Mouse (Mus musculus) forebrain, embryonic 11.5 days (tissue): ENCODE measurements around the gene D630023F18Rik. TPM values are rescaled to one million over a fixed set of nuclear protein-coding genes. Genes with fewer than 3 reads are reported as not detected.

Experiments
- ATAC-seq: fragments of 200-750 bp; cut with Nextera tagmentation; replicated peaks from 2 replicates; pipeline ENCODE4 v1.8.0; 2017; ENCODE audit warnings: moderate TSS enrichment; ENCODE audit not compliant: low FRiP score
- DNase-seq: peaks from one replicate; pipeline ENCODE4 v3.0.0-alpha.2; 2017; ENCODE audit warnings: low spot score
- H3K27ac ChIP-seq: fragments of 300-500 bp; sonication (generic); 2 replicates; pipeline ENCODE4 v1.5.1; 2014; ENCODE audit warnings: low read depth, low read length
- H3K27me3 ChIP-seq: fragments of 300-500 bp; sonication (generic); 2 replicates; pipeline ENCODE4 v1.6.1; 2014; ENCODE audit warnings: mild to moderate bottlenecking, low read length, mixed read lengths; ENCODE audit not compliant: control insufficient read depth, insufficient read depth
- H3K36me3 ChIP-seq: fragments of 300-500 bp; sonication (generic); 2 replicates; pipeline ENCODE4 v1.6.1; 2014; ENCODE audit warnings: mild to moderate bottlenecking, low read length, moderate library complexity, mixed read lengths; ENCODE audit not compliant: control insufficient read depth, insufficient read depth
- H3K4me1 ChIP-seq: fragments of 300-500 bp; sonication (generic); replicated peaks from 2 replicates; pipeline ENCODE4 v1.6.1; 2014; ENCODE audit warnings: low read length, mixed read lengths; ENCODE audit not compliant: control insufficient read depth, insufficient read depth
- H3K4me2 ChIP-seq: fragments of 300-500 bp; sonication (generic); 2 replicates; pipeline ENCODE4 v1.6.1; 2014; ENCODE audit warnings: low read depth, mild to moderate bottlenecking, low read length, moderate library complexity, mixed read lengths; ENCODE audit not compliant: severe bottlenecking
- H3K4me3 ChIP-seq: fragments of 300-500 bp; sonication (generic); 2 replicates; pipeline ENCODE4 v1.5.1; 2014; ENCODE audit warnings: low read depth, low read length
- H3K9ac ChIP-seq: fragments of 300-500 bp; sonication (generic); 2 replicates; pipeline ENCODE4 v1.6.1; 2014; ENCODE audit warnings: low read length
- H3K9me3 ChIP-seq: fragments of 300-500 bp; sonication (generic); 2 replicates; pipeline ENCODE4 v1.6.1; 2016; ENCODE audit warnings: low read length, mixed read lengths; ENCODE audit not compliant: control insufficient read depth
- WGBS: fragments of 180-500 bp; shearing (Covaris S2); extraction: QIAGEN DNeasy Blood & Tissue Kit; methylation state at CpG from one replicate; pipeline ENCODE4 v1.1.7; 2014; 5-methylcytosine and 5-hydroxymethylcytosine counted together
- polyA plus RNA-seq: library from polyadenylated mRNA; unstranded; fragments of >200 nt; fragmentation: Nextera tagmentation; extraction: Ambion mirVana; gene quantifications from 2 replicates; pipeline ENCODE4 v1.2.1, GENCODE M21; 2014

Gene D630023F18Rik
- polyA plus RNA-seq, 1 experiment from 2014 or later = 0.21 TPM

GRCm38 (mm10) chr1:65096953-65097352 lies 26.1 kb downstream of the D630023F18Rik start:
- no peaks in the 10 kb centered on the region for H3K36me3 ChIP-seq
- no peak overlapping the region for H3K4me3 ChIP-seq
- H3K4me1 ChIP-seq = no peaks in the 10 kb centered on the region
- H3K27me3 ChIP-seq = no peaks in the 10 kb centered on the region
- DNase-seq = no peak
- no peak overlapping the region for H3K4me2 ChIP-seq
- H3K27ac ChIP-seq = no peak overlapping the region
- 84% methylated on average over 3 of the region's 3 CpGs for WGBS
- no peak for ATAC-seq
- H3K9me3 ChIP-seq = no peaks in the 10 kb centered on the region
- H3K9ac ChIP-seq = no peak overlapping the region

- 91% methylated on average over 3 of the region's 3 CpGs for WGBS
- Histone ChIP-seq H3K4me2 (no peak overlapping the region), H3K4me1 (no peaks in the 10 kb centered on the region), H3K9ac (no peak overlapping the region), H3K9me3 (no peaks in the 10 kb centered on the region), H3K36me3 (no peaks in the 10 kb centered on the region), H3K27me3 (no peaks in the 10 kb centered on the region), H3K4me3 (no peak overlapping the region), H3K27ac (no peak overlapping the region)
- DNase-seq (no peak), ATAC-seq (no peak)
Measured at GRCm38 (mm10) chr1:65091566-65091965, 31.4 kb downstream of the D630023F18Rik start.

- Histone ChIP-seq H3K4me2 (no peak overlapping the region), H3K4me1 (no peaks in the 10 kb centered on the region), H3K27ac (no peak overlapping the region), H3K9me3 (no peaks in the 10 kb centered on the region), H3K27me3 (no peaks in the 10 kb centered on the region), H3K4me3 (no peak overlapping the region), H3K36me3 (no peaks in the 10 kb centered on the region), H3K9ac (no peak overlapping the region)
- WGBS = 85% methylated on average over 2 of the region's 2 CpGs
- no peak for ATAC-seq
- DNase-seq = no peak
Measured at GRCm38 (mm10) chr1:65090370-65090769, 32.6 kb downstream of the D630023F18Rik start.

- no peak for ATAC-seq
- H3K9me3 ChIP-seq = no peaks in the 10 kb centered on the region
- WGBS = 86% methylated on average over 6 of the region's 6 CpGs
- H3K27me3 ChIP-seq = no peaks in the 10 kb centered on the region
- H3K4me1 ChIP-seq = no peaks in the 10 kb centered on the region
- no peak overlapping the region for H3K9ac ChIP-seq
- H3K4me2 ChIP-seq = no peak overlapping the region
- DNase-seq = no peak
- no peaks in the 10 kb centered on the region for H3K36me3 ChIP-seq
- no peak overlapping the region for H3K27ac ChIP-seq
- H3K4me3 ChIP-seq = no peak overlapping the region
Measured at GRCm38 (mm10) chr1:65088567-65089356, 34.3 kb downstream of the D630023F18Rik start.

GRCm38 (mm10) chr1:65082188-65082587 lies 40.8 kb downstream of the D630023F18Rik start, which contains the start of gene Crygb:
Crygb (minus strand) TSS chr1:65082288.
- 26% methylated on average over 7 of the region's 7 CpGs for WGBS
- no peak within 1 kb of the TSS for H3K27ac ChIP-seq
- ATAC-seq = no peak
- 0 out of 2 replicates have a peak, but pooled peaks cover 2% of the 10 kb centered on the region for H3K4me1 ChIP-seq
- H3K36me3 ChIP-seq = no peaks in the 10 kb centered on the region
- H3K4me2 ChIP-seq = no peak within 1 kb of the TSS
- no peak within 1 kb of the TSS for H3K9ac ChIP-seq
- H3K4me3 ChIP-seq = no peak within 1 kb of the TSS
- no peaks in the 10 kb centered on the region for H3K9me3 ChIP-seq
- H3K27me3 ChIP-seq = no peaks in the 10 kb centered on the region
- DNase-seq = no peak

GRCm38 (mm10) chr1:65075607-65076006 lies 47.4 kb downstream of the D630023F18Rik start:
- no peaks in the 10 kb centered on the region for H3K36me3 ChIP-seq
- no peak overlapping the region for H3K4me2 ChIP-seq
- DNase-seq = no peak
- H3K27me3 ChIP-seq = no peaks in the 10 kb centered on the region
- no peaks in the 10 kb centered on the region for H3K4me1 ChIP-seq
- no peak for ATAC-seq
- H3K9ac ChIP-seq = no peak overlapping the region
- H3K9me3 ChIP-seq = no peaks in the 10 kb centered on the region
- no peak overlapping the region for H3K27ac ChIP-seq
- WGBS = 23% methylated on average over 5 of the region's 5 CpGs
- no peak overlapping the region for H3K4me3 ChIP-seq

GRCm38 (mm10) chr1:65073589-65073988 lies 49.4 kb downstream of the D630023F18Rik start, which contains the start of gene Crygc:
Crygc (minus strand) TSS chr1:65073689.
- no peaks in the 10 kb centered on the region for H3K36me3 ChIP-seq
- no peak within 1 kb of the TSS for H3K4me2 ChIP-seq
- H3K4me1 ChIP-seq = no peaks in the 10 kb centered on the region
- no peak for ATAC-seq
- H3K4me3 ChIP-seq = no peak within 1 kb of the TSS
- no peak for DNase-seq
- no peaks in the 10 kb centered on the region for H3K27me3 ChIP-seq
- 61% methylated on average over 6 of the region's 6 CpGs for WGBS
- no peak within 1 kb of the TSS for H3K27ac ChIP-seq
- no peaks in the 10 kb centered on the region for H3K9me3 ChIP-seq
- no peak within 1 kb of the TSS for H3K9ac ChIP-seq

GRCm38 (mm10) chr1:65067842-65068241 lies 55.2 kb downstream of the D630023F18Rik start:
- no peaks in the 10 kb centered on the region for H3K4me1 ChIP-seq
- no peaks in the 10 kb centered on the region for H3K27me3 ChIP-seq
- no peak overlapping the region for H3K9ac ChIP-seq
- H3K4me3 ChIP-seq = no peak overlapping the region
- DNase-seq (no peak), ATAC-seq (no peak)
- no peaks in the 10 kb centered on the region for H3K9me3 ChIP-seq
- H3K27ac ChIP-seq = no peak overlapping the region
- no peaks in the 10 kb centered on the region for H3K36me3 ChIP-seq
- no peak overlapping the region for H3K4me2 ChIP-seq

- Histone ChIP-seq H3K4me3 (no peak overlapping the region), H3K4me1 (no peaks in the 10 kb centered on the region), H3K4me2 (no peak overlapping the region), H3K9me3 (no peaks in the 10 kb centered on the region), H3K27ac (no peak overlapping the region), H3K9ac (no peak overlapping the region), H3K36me3 (no peaks in the 10 kb centered on the region), H3K27me3 (no peaks in the 10 kb centered on the region)
- 81% methylated on average over 15 of the region's 15 CpGs for WGBS
- ATAC-seq (no peak), DNase-seq (no peak)
Measured at GRCm38 (mm10) chr1:65064201-65064600, 58.8 kb downstream of the D630023F18Rik start.
